Mouse (Mus musculus) monocyte, adult 5-6 weeks (primary cell): ENCODE data around the gene Acbd6. TPM values are rescaled to one million over a fixed set of nuclear protein-coding genes. Genes with fewer than 3 reads are reported as not detected.

Source experiments
- ATAC-seq: fragments of 153-309, 156-312 bp; replicated peaks from 2 replicates; pipeline ENCODE4 v1.8.0; 2017; ENCODE audit warnings: mild to moderate bottlenecking; ENCODE audit not compliant: low TSS enrichment, insufficient number of reproducible peaks, severe bottlenecking, poor library complexity, low FRiP score
- total RNA-seq: library from RNA; stranded (forward); fragments of 200-1000, 200-491, 200-594 nt; gene quantifications from 3 replicates; pipeline ENCODE4 v1.2.3, GENCODE M21; 2017

Acbd6 gene
- total RNA-seq, 1 experiment from 2014 or later = 22.0 TPM

DNA sequence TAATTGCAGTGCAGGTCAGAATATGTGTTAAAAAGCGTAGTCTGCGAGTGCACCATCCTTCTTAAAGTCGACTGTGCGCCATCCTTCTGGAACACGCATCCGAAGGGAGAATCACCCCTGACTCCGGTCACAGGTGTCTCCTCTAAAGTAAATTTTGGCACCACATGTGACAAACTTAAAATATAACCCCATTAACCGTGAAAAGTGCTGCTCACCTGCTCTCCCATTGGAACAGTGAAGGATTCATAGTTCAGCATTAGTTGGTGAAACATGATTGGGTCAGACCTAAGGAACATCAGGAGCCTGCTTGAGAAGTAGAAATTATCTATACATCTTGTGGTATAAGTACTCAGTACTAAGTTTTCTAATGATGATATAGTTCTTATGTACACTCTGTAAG is 65.3 kb downstream of the Acbd6 start:
- ATAC-seq = no peak

DNA sequence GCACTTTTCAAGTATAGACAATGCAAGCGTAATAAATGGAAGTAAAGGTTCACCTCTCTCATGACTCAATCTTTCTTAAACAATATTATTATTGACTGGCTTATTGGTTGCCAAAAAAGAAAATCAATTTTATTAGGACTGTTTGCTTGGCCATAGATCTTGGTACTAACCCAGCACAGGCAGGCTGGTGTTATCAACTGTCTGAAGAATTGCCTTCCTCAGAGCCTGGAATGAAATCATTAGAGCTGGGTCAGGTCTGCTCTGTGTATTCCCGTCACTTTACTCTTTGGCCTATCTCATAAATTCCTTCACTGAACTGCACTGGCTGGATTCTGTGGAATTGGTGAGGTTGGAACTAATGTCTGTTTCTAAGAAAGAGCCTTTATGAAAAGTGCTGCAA is 69.8 kb downstream of the Acbd6 start:
- ATAC-seq = no peak

DNA sequence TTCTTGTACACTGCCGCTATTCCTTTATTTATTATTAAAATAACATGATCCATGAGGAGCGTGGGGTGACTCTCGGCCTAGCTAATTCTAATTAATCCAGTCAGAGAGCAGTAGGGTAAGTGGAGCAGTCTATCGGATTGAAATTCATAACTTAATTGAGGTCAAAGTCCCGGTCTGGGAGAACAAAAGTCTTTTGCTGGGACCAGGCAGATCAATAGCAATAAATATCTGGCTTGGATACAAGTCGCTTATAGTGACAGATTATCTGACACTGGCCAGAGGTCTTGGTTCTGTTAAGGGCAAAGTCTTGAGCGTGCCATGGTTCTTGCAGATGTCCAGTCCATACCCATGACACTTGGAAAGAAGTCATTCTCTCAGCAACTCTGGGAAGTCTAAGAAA is 78.7 kb downstream of the Acbd6 start:
- no peak for ATAC-seq

DNA sequence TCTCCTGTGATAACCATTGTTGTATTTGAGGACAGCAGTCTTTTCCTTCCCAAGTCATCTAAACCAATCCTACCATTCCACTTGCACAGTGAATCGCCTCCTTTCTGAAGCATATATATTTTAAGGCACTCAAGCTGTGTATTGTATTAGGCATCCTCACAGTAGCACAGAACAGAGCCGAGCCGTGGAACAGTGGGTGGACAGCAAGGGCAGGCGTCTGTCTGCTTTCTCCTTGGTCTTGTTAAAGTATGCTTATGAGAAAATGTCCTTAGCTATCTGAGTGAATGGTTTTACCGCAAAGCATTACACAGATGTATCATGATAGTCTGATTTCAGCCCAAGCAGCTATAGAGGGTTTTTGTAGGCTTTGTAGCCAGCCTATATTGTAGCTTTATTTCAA is 87.9 kb downstream of the Acbd6 start:
- ATAC-seq = no peak

DNA sequence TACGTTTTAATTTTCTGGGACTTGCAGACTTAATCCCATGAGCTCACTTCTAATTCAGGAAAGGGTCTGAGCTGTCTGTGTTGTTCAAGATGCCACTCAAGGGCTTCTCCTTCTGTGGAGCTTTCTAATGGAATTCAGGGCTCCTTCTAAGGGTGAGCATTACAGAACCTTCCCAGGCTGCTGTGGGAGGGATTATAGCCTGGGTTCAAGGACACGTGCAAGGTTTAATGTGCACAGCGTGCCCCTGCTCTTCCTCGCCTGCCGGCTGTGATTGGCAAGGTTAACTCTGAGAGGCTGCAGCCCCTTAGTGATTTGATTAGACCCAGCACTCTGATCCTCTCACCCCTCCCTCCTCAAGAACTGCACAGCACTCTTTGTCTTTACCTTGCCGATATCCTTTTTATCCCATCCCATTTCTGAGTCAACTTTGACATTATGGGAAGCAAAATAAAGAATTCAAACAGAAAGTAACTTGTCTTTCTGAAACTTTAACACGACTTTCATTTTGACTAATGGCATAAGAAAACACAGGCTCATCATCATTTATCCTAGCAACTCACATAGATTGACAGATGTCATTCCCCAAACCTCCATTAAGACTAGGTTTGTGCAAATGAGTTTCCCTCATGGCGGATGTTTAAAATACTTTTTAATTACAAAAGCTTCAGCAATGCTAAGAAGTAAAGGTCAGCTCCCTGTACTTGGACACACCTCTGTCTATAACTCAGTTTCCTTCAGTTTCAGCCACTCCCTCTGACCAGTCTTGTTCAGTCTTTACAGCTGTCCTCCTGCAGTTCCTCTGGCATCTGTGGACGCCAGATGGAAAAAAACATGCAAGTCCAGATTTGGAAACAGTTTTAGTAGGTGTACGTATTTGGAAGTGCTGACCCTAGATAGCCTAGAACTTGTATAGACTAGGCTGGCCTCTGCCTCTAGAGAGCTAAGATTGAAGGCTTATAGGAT is 88.7 kb downstream of the Acbd6 start:
- ATAC-seq = no peak

DNA sequence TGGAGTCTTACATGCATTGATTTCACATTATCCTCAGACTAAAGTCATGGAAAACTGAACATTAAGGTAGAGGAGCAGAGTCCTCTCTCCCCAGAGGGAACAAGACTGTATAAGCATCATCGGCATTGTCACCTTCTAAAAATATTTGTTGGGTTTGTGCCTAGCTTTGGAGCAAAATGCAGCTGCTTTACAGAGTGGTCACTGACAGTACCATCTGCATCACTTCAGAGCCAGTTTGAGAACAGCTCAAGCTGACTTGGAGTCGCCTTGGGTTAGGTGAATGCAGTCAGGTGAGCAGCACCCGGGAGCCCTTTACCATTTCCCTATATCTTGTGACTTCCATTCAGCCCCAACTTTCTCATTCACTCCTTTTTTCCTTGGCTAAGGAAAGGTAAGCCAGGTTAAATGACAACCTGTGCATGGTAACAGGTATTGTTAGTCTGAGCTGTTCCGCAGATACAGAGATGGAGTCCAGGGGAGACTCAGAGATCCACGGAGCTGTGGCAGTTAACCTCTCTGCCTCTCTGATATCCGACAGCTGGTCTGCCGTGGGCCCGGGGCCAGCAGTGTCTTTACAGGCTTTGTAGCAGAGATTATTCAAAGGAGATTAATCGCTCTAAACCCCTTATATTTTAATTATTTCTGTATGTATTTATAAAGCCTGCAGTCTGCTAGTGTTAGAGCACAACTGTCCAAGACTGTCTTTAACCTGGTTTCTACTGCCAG is 92.4 kb downstream of the Acbd6 start:
- ATAC-seq = no peak

DNA sequence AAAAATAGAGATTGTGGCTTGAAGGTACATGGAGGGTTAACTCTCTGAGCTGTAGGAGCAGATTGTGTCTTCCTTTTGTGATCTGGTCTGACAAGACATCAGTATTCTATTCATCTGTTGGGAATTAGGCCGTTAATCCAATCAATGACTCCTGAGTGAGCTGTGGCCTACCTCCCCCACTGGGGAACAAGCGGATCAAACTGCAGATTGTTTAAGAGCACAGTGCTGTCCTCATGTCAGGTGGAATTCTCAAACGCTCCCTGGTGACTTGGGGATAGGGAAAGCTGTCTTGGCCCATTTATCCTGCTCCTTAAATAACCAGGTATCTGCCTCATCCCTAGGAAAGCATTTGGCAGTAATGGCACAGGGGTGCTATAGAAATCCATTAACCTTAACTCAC is 97.0 kb downstream of the Acbd6 start:
- no peak for ATAC-seq

DNA sequence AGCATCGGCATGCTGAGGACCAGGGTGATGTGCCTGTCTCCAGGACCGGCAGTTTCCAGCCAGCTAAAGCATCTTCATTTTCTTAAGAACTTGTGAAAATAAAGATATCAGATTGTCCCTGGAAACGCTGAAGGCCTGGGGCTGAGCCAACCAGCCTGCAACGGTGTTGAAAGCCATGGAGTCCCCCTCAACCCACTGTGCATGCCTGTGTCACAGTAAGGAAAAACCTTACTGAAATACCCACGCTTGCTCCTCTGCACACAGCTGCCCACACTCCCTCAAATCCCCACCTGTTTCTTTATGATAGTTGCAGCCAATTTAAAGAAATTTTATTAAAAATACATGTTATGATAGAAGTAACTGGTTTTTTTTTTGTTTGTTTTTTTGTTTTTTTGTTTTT is 98.4 kb downstream of the Acbd6 start:
- no peak for ATAC-seq

DNA sequence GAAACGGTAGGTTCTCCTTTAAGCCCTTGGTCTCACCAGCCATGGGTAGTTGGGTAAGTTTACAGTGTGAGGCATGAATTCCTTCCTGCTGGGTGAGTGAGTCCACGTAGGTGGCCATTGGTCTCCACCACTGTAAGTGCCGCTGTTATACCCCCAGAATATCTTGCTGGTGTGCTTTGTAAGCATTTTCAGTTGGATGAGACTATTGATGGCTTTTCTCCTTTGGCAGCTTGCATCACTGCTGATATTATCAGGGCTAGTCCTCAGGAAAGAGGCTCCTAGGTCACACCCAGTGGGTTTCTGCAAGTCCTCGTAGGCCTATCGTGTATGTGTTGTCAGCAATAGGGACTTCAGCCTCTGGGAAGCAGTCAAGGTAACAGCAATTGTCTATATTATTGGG is 106.1 kb downstream of the Acbd6 start:
- no peak for ATAC-seq

DNA sequence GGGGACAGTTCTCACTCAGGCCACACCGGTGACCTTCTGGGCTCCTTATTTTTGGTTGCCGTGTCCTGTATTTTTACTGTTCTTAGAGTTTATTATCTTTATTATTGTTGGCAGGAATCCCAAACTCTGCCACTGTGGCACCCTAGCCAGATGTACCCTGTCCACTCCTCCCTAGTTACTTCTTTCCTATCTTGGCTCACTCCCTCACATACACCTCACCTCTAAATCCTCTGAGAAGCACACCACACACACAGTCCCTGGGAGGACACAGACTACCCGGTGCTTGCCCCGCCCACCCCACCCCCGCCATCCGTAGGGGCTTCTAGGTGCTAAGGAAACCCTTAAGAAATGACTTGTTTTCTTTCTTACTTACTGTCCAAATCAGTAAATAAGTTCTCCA is 117.7 kb downstream of the Acbd6 start:
- ATAC-seq = no peak

DNA sequence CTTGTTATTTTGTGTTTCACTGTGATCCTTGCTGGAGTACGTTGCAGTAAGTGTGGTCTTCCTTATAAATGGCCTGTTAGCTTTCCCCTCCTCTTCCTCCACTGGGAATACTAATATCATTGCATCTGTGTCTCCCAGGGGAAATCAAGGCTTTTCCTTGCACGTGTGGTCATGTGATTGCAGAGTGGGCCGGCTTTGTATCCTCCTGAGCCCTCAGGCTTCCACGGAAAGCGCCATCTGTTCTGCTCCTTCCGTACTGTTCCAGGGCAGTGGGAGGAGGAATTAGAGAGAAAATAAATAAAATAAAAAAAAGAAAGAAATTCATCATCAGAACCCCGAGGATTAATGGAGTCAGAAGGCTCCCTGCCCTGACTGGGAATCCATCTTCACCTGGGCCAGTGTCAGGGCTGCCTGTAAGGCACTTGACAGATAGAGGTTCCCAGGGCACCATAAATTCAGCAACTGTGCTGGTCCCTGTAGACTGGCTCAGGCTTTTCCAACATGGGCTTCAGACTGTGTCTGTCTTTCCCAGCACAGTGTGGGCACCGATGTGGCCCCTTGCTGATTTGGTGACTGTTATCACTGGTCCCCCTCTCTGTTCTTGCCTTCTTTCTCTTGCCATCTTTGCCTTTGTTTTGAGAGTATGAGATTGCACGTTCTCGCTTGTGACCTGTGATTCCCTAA is 123.3 kb downstream of the Acbd6 start:
- ATAC-seq = no peak

DNA sequence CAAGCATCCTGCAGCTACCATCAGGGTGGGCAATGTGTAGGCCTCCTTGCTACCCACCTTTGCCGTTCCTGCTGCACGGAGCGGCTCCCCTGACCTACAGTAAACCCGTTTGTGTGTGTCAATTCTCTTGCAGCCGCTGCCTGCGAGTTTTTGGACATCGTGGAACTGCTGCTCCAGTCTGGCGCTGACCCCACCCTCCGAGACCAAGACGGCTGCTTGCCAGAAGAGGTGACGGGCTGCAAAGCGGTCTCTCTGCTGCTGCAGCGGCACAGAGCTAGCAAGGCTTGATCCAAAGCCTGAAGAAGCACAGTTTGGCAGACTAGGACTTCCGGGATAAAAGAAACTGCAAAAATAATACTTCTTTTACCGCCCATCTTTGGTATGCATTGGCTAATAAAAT is 128.9 kb downstream of the Acbd6 start:
- no peak for ATAC-seq

DNA sequence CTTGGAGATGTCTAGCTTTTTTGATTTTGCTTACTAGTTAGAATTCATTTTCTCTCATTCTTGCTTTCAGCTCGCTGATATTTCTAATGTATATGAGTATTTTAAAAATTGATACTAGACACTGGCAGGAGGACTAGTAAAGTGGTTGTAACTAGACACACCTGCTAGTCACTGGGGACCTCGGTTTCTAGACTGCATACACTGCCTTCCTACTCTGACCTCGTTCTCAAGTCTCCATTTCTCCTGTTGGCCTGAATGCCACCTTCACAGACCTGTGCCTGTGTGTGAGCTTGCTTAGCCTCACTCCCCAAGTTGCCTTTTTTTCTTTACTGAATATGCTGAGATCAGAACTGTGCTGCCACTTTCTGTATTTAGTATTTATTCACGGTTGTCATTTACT is 131.2 kb downstream of the Acbd6 start:
- no peak for ATAC-seq

DNA sequence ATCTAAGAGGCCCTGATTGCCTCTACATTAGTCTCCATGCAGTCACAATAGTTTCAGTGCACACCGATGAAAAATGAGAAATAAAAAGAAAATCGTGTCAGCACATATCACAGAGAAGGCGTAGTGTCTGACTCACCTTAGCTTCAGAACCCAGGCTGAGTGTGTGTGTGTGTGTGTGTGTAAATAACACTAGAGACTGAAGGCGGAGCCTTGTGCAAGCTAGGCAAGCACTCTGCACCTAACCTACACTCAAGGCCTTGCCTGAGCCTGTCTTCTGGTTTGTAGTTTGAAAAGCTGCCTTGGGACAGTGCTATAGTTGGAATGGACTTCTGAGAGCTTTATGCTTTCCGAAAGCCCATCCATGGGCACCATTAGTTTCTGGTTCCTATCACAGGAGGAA is 131.6 kb downstream of the Acbd6 start:
- ATAC-seq = no peak

DNA sequence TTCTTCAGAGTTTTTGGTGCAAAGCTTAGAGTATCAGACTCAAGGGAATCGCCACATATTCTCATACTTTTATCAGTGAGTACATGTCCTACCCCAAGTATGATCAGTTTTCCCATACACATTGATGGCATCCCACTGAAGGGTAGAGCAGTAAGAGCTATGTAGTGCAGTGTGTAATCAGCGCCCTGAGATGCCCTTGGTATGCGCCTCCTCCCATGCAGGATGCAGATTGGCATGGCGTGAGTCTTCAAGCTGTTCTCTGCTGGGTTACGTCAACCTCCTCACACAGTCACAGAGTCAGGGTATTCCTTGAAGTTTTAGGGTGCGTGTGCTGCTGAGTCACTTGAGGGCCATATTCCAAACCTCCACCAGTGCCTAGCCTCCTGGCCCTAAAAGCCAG is 134.3 kb downstream of the Acbd6 start:
- ATAC-seq = no peak

DNA sequence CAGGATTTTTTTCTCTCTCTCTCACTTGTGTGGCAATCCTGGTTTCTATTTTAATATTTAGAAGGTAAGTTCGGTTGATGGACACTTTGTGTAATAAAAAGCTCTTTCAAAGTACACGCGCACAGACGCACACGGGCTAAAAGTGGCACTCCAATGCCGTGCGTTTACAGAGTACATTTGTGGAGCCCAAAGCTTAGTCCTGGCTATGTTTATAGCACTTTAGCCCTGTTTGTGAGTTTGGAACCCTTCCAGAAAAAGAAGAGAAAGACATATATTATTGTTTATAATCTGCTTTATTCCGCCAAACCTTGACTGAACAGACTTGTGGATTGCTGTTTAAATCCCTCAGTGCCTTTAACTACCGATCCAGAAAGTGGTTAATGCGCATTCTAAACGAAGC is 135.1 kb downstream of the Acbd6 start:
- ATAC-seq = no peak

DNA sequence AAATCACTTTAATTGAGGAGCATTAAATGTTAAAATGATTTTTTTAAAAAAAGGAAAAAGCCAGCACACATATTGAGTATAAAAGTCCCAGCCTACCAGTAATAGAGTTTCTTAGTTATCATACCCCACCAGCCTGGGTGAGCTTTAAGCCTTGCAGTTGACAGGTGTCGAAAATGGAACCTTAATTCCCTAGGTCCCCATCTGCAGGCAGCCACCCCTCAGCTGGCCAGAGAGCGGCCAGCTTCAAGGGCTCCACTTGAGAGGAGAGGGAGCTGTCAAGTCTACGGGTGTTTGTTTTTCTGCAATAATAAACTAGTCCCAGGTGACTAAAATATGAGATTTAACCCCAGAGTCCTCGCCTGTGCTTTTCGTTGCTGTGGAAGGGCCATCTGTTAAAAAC is 135.5 kb downstream of the Acbd6 start:
- no peak for ATAC-seq

DNA sequence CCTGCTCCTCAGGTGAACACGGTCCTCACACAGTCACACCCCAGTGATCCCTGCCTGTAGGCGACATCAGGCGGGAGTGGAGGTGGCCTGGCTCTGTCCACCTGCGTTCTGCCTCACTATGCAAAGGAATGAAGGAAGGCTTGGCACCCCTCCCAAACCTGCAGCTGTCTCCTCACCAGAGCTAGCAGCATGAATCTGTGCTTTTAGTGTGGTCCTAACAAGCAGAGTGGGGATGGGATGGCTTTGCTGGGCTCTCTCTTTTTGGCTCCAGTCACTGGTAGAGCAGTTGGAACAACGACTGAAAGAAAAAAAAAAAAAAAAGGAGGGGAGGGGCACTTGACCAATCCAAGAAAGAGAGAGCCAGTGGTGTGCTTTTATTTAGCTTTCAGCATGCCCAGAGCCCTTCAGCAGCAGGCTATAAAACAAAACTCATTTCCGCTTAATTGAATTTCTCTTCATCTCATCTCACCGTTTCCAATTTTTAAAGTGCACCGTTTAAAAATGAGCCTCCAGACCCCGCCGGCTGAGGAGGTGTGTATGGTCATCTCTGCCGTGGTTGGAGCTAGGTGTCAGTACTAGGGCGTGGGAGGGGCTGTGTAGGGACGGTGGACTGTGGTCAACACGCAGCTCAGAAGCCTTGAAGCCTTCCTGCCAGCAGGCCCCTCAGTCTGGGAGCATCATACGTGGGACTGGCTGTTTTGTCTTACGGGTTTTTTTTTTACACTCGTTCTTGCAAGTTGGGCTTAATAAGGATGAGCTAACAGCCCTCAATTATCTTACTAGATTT is 140.6 kb downstream of the Acbd6 start:
- ATAC-seq = no peak

DNA sequence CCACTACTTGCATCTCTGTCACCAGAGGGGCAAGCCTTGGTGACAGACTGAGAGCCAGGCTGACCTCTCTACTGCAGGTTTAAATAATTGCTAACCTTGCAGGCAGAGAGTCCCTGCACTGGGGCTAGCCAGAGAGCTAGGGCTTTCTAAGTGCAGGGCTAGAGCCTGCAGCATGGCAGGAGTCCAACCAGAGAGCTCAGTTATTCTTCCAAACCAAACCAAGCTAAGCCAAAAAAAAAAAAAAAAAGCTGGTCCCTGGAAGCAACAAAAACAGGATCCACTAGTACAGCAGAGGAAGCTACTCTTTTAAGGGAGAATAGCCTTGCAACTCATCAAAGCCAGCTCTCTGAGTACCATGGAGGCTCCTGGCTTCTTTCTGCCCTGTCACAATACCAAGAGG is 143.0 kb downstream of the Acbd6 start:
- ATAC-seq = no peak
